Mouse (Mus musculus) C3H10T1/2 (cell line): ENCODE measurements around the gene Plekha1. TPM values are rescaled to one million over a fixed set of nuclear protein-coding genes. Genes with fewer than 3 reads are reported as not detected.

Source experiments
- polyA plus RNA-seq, 2 experiments: library from polyadenylated mRNA; unstranded; fragments of >200 nt; fragmentation: generic; extraction: Trizol; gene quantifications; one replicate each; pipeline ENCODE4 v1.2.1; 2012; ENCODE audit warnings: missing spikeins in 2 of 2

Plekha1 gene
- 1 to 10 TPM in 1 of 2 experiments, under 1 TPM in 1; 0.34 to 3.3 TPM for polyA plus RNA-seq

DNA sequence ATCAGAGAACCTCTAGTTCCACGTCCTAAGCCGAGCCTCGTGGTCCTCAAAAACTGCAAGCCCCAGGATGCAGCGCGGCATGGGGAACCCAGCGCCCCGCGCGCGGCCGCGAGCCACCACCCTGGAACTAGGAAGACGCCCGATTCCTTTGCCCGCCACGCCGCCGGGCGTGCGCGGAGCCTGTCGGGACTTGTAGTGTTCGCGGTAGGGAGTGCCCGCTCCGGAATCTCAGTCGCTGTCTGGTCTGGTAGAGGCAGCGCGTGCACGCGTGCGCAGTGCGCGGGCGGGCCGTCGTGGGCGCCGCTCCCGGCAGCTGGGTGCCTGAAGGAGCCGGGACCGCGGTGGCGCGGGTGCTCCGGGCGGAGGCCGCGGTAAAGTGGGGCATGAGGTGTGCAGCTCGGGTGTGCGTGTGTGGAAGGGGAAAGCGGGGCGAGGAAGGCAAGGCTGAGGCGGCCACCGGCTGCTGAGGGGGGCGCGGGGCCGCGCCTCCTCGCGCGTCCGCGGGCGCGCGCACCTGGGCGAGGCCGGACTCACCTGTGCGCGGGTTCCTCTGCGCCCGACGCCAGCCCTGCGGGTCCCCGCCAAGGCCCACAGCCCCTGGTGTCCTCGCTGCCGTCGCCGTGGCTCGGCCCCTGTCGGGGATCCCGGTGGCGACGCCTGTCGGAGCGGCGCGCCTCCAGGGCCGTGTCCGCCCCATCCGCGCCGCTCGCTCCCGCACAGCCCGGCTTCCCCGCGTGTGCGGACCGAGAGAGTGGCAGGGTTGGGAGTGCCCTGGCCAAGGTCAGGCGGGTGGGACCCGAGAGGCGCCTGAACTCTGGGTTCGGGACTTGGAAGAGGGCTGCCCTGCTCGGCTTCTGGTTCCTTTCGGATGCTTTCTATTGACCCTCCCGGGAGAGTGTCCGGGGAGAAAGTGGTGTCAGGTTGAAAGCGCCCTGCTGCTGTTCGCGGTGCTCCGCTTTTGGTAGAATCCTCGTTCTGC is at the start of gene Plekha1:
Plekha1 (plus strand) TSS at position 144 of the 979 bp plus-strand sequence.

DNA sequence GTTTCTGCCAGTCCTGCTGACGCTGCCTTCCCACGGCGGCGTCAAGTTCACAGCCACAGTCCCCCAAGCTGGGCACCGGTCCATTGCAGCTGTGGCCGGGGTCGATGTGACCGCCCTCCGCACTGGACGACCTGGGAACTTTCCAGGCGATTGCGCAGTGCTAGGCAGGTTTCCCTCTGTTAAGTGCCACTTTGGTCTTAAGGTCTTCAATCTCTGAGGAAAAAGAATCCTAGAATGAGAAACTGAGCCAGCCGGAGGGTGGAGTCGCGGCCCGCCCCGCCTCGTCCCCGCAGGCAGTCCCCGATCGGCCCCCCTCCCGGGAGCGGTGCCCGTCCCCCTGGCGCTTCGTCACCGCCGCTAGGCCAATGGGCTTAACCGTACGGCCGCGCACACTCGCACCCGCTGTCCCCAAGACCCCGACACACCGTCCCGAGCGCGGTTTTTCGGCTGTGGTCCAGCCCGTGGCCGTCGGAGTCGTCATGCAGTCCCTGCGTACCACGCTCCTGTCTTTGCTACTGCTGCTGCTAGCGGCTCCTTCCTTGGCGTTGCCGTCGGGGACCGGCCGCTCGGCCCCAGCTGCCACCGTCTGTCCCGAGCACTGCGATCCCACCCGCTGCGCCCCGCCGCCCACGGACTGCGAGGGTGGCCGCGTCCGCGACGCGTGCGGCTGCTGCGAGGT is 70.4 kb downstream of the Plekha1 start, which contains the start of gene Htra1:
Htra1 (plus strand) TSS at position 319 of the 679 bp plus-strand sequence.

Other genes starting within 250 kb of the Plekha1 start
- under 1 TPM; 0.02 to 0.06 TPM for gene Btbd16, start 91.7 kb upstream of the Plekha1 start, polyA plus RNA-seq
- 10 to 100 TPM in 1 of 2 experiments, 1 to 10 TPM in 1; 2.4 to 10.6 TPM for gene Htra1, start 70.4 kb downstream of the Plekha1 start, polyA plus RNA-seq
- not detected for gene Dmbt1, start 166.3 kb downstream of the Plekha1 start, polyA plus RNA-seq